Mouse (Mus musculus): ENCODE results near the gene Nepro.

GRCm38 (mm10) chr16:44680756-44681498 lies 43.2 kb upstream of the Nepro start:
- no peak for TF ChIP-seq CTCF (conservative IDR thresholded peaks at IDR 0.05; ENCODE audit: low read length)
- no peak for TF ChIP-seq POU5F1 (IDR thresholded peaks at IDR 0.05; ENCODE audit: borderline replicate concordance, low read length)

Data from E14TG2a.4 (cell line).